Mouse (Mus musculus) ES-E14 (cell line): ENCODE data around the gene Cog7. TPM values are rescaled to one million over a fixed set of nuclear protein-coding genes. Genes with fewer than 3 reads are reported as not detected.

ENCODE experiments used
- DNase-seq: peaks from one replicate; pipeline ENCODE4 v3.0.0-alpha.2; 2013; ENCODE audit warnings: low read depth, low spot score
- H3K27ac ChIP-seq: 2 replicates; pipeline ENCODE4 v1.5.1; 2012; ENCODE audit warnings: low read depth, mild to moderate bottlenecking, low read length, moderate library complexity, mixed read lengths; ENCODE audit not compliant: poor library complexity, insufficient read depth, severe bottlenecking
- H3K36me3 ChIP-seq: 2 replicates; pipeline ENCODE4 v1.6.1; 2012; ENCODE audit warnings: mild to moderate bottlenecking, low read length, moderate library complexity, mixed read lengths; ENCODE audit not compliant: control insufficient read depth, poor library complexity, insufficient read depth, severe bottlenecking
- H3K4me1 ChIP-seq, 2 experiments: fragments of 150-350 bp in 1 of 2; sonication (generic) in 1 of 2; 2 replicates each; pipeline ENCODE4 v1.6.1; 2012; ENCODE audit warnings: low read length in 2 of 2, mild to moderate bottlenecking in 1 of 2, mixed read lengths in 1 of 2; ENCODE audit not compliant: control insufficient read depth in 2 of 2, insufficient read depth in 2 of 2, poor library complexity in 1 of 2
- H3K4me3 ChIP-seq, 2 experiments: fragments of 150-350 bp in 1 of 2; sonication (generic) in 1 of 2; 2 replicates each; pipeline ENCODE4 v1.5.1; 2012; ENCODE audit warnings: low read length in 2 of 2, low read depth in 1 of 2, mild to moderate bottlenecking in 1 of 2, mixed read lengths in 1 of 2; ENCODE audit not compliant: insufficient read depth in 1 of 2, poor library complexity in 1 of 2, severe bottlenecking in 1 of 2
- H3K9ac ChIP-seq: 2 replicates; pipeline ENCODE4 v1.6.1; 2012; ENCODE audit warnings: low read depth, mild to moderate bottlenecking, low read length, mixed read lengths; ENCODE audit not compliant: poor library complexity, insufficient read depth, severe bottlenecking
- H3K9me3 ChIP-seq: fragments of 150-350 bp; sonication (generic); 2 replicates; pipeline ENCODE4 v1.6.1; 2012; ENCODE audit warnings: low read depth, mild to moderate bottlenecking, low read length; ENCODE audit not compliant: control insufficient read depth, insufficient read depth
- CHD2 ChIP-seq: IDR thresholded peaks from 2 replicates; pipeline ENCODE4 v1.6.1; 2014; ENCODE audit warnings: mild to moderate bottlenecking, low read depth, low read length, inconsistent platforms
- HCFC1 ChIP-seq: IDR thresholded peaks from 2 replicates; pipeline ENCODE4 v1.6.1; 2012; ENCODE audit warnings: low read length, inconsistent platforms, borderline replicate concordance; ENCODE audit not compliant: insufficient read depth
- MAFK ChIP-seq: IDR thresholded peaks from 2 replicates; pipeline ENCODE4 v1.6.1; 2014; ENCODE audit warnings: mild to moderate bottlenecking, low read depth, low read length, inconsistent platforms; ENCODE audit not compliant: insufficient read depth
- ZC3H11A ChIP-seq: IDR thresholded peaks from 2 replicates; pipeline ENCODE4 v1.6.1; 2012; ENCODE audit warnings: low read depth, mild to moderate bottlenecking, inconsistent platforms, low read length, borderline replicate concordance
- ZNF384 ChIP-seq: IDR thresholded peaks from 2 replicates; pipeline ENCODE4 v1.6.1; 2012; ENCODE audit warnings: low read depth, low read length, inconsistent platforms
- in situ Hi-C, 2 experiments: fragments of 600-800 bp; cut with MboI; formaldehyde crosslinking; loops; one replicate each; pipeline ENCODE4 v1.15.1; 2025; ENCODE audit warnings: low sequenced_read_pairs in 2 of 2, inconsistent platforms in 1 of 2; ENCODE audit not compliant: unreplicated experiment in 2 of 2
- total RNA-seq: library from RNA; depleted of rRNA; stranded (reverse); fragments of 300-350 nt; gene quantifications from 2 replicates; pipeline ENCODE4 v1.2.3, GENCODE M21; 2012

The Cog7 gene
- total RNA-seq, 1 experiment = 19.9 TPM

DNA sequence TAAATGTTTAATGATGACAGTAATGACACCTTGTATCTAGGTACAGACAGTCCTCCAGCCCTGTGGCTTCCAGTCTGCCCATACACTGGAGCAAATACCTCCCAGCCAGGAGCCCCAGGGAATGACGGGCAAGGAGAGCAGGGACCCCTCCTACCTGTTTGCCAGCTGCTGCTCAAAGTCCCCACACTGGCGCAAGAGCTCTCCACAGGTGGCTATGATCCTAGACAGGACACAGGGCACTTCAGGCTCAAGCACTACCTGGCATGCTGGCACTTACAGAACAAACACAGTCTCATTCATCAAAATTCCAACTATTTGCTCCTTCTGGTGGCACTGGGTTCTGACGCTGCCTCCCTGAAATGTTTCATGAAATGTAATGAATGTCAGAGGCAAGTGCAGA is 40.5 kb downstream of the Cog7 start:
- in situ Hi-C loops = no loop called here
- no peaks in the 10 kb centered on the region for H3K9me3 ChIP-seq
- H3K9ac ChIP-seq = no peak overlapping the region
- H3K27ac ChIP-seq = no peak overlapping the region
- no peak for DNase-seq
- no peak overlapping the region for H3K4me3 ChIP-seq
- no peaks in the 10 kb centered on the region for H3K4me1 ChIP-seq
- TF ChIP-seq ZNF384 (no peak), HCFC1 (no peak), CHD2 (no peak), MAFK (no peak)
- peaks cover 13% of the 10 kb centered on the region; the same call in 1 of the 2 replicates for H3K36me3 ChIP-seq

DNA sequence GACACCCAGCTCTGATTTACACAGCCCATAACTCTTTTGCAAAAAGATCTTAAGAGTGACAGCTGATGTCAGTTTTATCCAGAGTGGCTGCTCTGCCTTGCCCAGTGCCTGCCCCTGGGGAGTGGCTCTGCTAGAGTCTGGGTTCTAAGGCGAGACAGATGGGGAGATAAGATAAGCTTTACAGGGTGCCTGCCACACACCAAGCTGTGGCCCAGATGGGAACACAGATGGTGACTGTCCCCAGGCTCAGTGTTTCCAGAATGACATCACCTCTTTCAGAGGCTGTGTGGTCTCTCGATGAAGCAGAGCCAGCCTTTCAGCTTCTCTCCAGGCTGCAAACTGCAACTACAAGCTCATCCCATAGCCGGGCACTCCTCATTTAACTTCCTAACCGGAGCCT is 41.8 kb downstream of the Cog7 start:
- TF ChIP-seq ZNF384 = no peak
- no peak for TF ChIP-seq MAFK
- TF ChIP-seq CHD2 = no peak
- TF ChIP-seq ZC3H11A = no peak
- no peak for TF ChIP-seq HCFC1
- H3K27ac ChIP-seq = no peak overlapping the region
- no peaks in the 10 kb centered on the region for H3K4me1 ChIP-seq
- H3K4me3 ChIP-seq = no peak overlapping the region
- peaks cover 19% of the 10 kb centered on the region; the same call in 1 of the 2 replicates for H3K36me3 ChIP-seq
- no peak overlapping the region for H3K9ac ChIP-seq
- no peak for DNase-seq
- H3K9me3 ChIP-seq = no peaks in the 10 kb centered on the region
- in situ Hi-C loops = no loop called here

- no peak for DNase-seq
- no peak overlapping the region for H3K9ac ChIP-seq
- no peak for TF ChIP-seq ZC3H11A
- TF ChIP-seq HCFC1 = no peak
- TF ChIP-seq ZNF384 = no peak
- TF ChIP-seq CHD2 = no peak
- no peak for TF ChIP-seq MAFK
- H3K36me3 ChIP-seq = peaks cover 19% of the 10 kb centered on the region; the same call in 1 of the 2 replicates
- no peak overlapping the region for H3K27ac ChIP-seq
- H3K9me3 ChIP-seq = no peaks in the 10 kb centered on the region
- no peaks in the 10 kb centered on the region for H3K4me1 ChIP-seq
- no peak overlapping the region for H3K4me3 ChIP-seq
- in situ Hi-C loops = no loop called here
Observed at GRCm38 (mm10) chr7:121939244-121939643, 42.3 kb downstream of the Cog7 start.

DNA sequence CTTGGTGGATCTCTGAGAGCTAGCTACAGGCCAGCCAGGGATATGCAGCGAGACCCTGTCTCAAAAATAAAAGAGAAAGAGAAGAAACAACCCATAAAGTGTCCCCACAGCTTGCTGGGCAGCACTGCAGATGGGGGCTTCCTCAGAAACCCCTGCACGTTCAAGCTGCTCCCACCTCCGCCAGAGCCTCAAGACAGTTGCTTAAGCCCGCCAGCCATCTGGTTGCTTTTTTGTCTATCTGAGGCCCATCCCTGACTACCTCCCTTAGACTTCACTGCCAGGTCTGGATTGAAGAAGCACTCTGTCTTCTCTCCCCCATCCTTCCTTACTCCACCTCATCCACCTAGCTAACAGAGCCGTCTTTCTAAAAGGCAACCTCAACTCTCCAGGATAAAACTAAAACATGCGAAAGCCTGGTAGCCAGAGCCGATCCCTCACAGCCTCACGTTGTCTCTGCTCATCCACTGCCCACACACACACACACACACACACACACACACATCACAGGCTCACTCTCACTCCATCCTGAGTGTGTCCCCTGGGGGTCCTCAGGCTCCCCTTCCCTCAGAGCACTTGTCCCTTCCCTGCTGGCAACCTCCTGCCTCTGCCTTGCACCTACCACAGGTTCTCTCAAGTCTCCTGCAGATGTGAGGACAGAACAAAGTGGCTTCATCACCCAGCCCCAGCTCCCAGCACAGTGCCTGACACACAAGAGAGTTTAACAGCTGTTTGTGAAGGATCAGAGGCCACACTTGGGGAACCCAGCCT is 43.2 kb downstream of the Cog7 start:
- Histone ChIP-seq H3K4me3 (no peak overlapping the region), H3K9ac (no peak overlapping the region), H3K36me3 (peaks cover 14% of the 10 kb centered on the region; the same call in 1 of the 2 replicates), H3K4me1 (no peaks in the 10 kb centered on the region), H3K27ac (no peak overlapping the region), H3K9me3 (no peaks in the 10 kb centered on the region)
- no peak for DNase-seq
- in situ Hi-C loops = no loop called here
- TF ChIP-seq ZNF384 (no peak), ZC3H11A (no peak), MAFK (no peak), HCFC1 (no peak), CHD2 (no peak)
